Mouse (Mus musculus) hindbrain, embryonic 16.5 days (tissue): ENCODE results near the gene Gm17949. TPM values are rescaled to one million over a fixed set of nuclear protein-coding genes. Genes with fewer than 3 reads are reported as not detected.

Experiments
- ATAC-seq: fragments of 200-750 bp; cut with Nextera tagmentation; 2 replicates; pipeline ENCODE4 v1.8.0; 2017; ENCODE audit warnings: moderate TSS enrichment, moderate library complexity
- H3K27ac ChIP-seq: fragments of 300-500 bp; sonication (generic); 2 replicates; pipeline ENCODE4 v1.5.1; 2014; ENCODE audit warnings: low read depth, mild to moderate bottlenecking, control low read depth, low read length, moderate library complexity
- H3K27me3 ChIP-seq: fragments of 300-500 bp; sonication (generic); replicated peaks from 2 replicates; pipeline ENCODE4 v1.6.1; 2014; ENCODE audit warnings: low read length; ENCODE audit not compliant: control insufficient read depth, insufficient read depth
- H3K36me3 ChIP-seq: fragments of 300-500 bp; sonication (generic); 2 replicates; pipeline ENCODE4 v1.6.1; 2014; ENCODE audit warnings: mild to moderate bottlenecking, low read length, moderate library complexity, mixed read lengths; ENCODE audit not compliant: control insufficient read depth, insufficient read depth
- H3K4me1 ChIP-seq: fragments of 300-500 bp; sonication (generic); 2 replicates; pipeline ENCODE4 v1.6.1; 2014; ENCODE audit warnings: low read depth, low read length; ENCODE audit not compliant: control insufficient read depth, insufficient read depth
- H3K4me2 ChIP-seq: fragments of 300-500 bp; sonication (generic); 2 replicates; pipeline ENCODE4 v1.6.1; 2014; ENCODE audit warnings: mild to moderate bottlenecking, low read length, control low read depth, moderate library complexity
- H3K4me3 ChIP-seq: fragments of 300-500 bp; sonication (generic); 2 replicates; pipeline ENCODE4 v1.5.1; 2014; ENCODE audit warnings: mild to moderate bottlenecking, low read length, control low read depth, moderate library complexity
- H3K9ac ChIP-seq: fragments of 300-500 bp; sonication (generic); 2 replicates; pipeline ENCODE4 v1.6.1; 2014; ENCODE audit warnings: low read depth, mild to moderate bottlenecking, control low read depth, low read length, moderate library complexity
- H3K9me3 ChIP-seq: fragments of 300-500 bp; sonication (generic); 2 replicates; pipeline ENCODE4 v1.6.1; 2014; ENCODE audit warnings: mild to moderate bottlenecking, low read length, moderate library complexity; ENCODE audit not compliant: control insufficient read depth
- WGBS: fragments of 180-500 bp; shearing (Covaris S2); extraction: QIAGEN DNeasy Blood & Tissue Kit; methylation state at CpG from one replicate; pipeline ENCODE4 v1.1.7; 2014; 5-methylcytosine and 5-hydroxymethylcytosine counted together
- polyA plus RNA-seq: library from polyadenylated mRNA; unstranded; fragments of >200 nt; fragmentation: Nextera tagmentation; extraction: Ambion mirVana; gene quantifications from 2 replicates; pipeline ENCODE4 v1.2.1, GENCODE M21; 2015

The Gm17949 gene
- polyA plus RNA-seq, 1 experiment from 2014 or later, result 0.51 TPM

DNA sequence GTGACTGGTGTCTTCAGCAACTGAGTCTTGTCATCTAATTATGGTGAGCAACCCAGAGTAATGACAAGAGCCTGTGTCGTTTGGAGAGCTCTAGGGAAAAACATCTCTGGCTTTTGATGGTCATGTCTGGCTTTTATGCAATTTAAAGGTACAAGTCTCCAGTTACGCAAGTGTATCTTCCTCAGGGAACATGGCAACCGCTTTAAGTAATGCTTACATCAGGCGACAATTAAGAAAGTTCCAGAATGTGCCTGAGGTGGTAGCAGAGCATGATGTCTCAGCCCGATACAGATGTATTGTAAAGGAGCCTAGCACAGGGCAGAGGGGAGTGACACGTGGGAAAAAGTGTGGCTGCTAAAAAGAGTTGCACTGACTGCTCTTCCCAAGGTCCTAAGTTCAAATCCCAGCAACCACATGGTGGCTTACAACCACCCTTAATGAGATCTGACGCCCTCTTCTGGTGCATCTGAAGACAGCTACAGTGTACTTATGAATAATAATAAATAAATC is 22.3 kb upstream of the Gm17949 start:
- Histone ChIP-seq H3K4me1 (peaks cover 9% of the 10 kb centered on the region), H3K9ac (no peak overlapping the region), H3K4me2 (peak overlapping the region; percentile 56), H3K4me3 (peak overlapping the region; percentile 75), H3K36me3 (peaks cover 13% of the 10 kb centered on the region), H3K27me3 (no peaks in the 10 kb centered on the region), H3K9me3 (no peaks in the 10 kb centered on the region), H3K27ac (peak overlapping the region; percentile 88)
- WGBS, result 66% methylated on average over 7 of the region's 7 CpGs
- ATAC-seq, result no peak

- H3K27ac ChIP-seq, result peak overlapping the region; percentile 88
- peak overlapping the region; percentile 56 for H3K4me2 ChIP-seq
- H3K27me3 ChIP-seq, result no peaks in the 10 kb centered on the region
- peaks cover 16% of the 10 kb centered on the region for H3K36me3 ChIP-seq
- WGBS, result 2% methylated on average over 25 of the region's 25 CpGs
- peaks cover 9% of the 10 kb centered on the region for H3K4me1 ChIP-seq
- no peaks in the 10 kb centered on the region for H3K9me3 ChIP-seq
- ATAC-seq, result peak; percentile 95
- H3K4me3 ChIP-seq, result peak overlapping the region; percentile 75
- peak overlapping the region; percentile 83 for H3K9ac ChIP-seq
Observed at GRCm38 (mm10) chr17:56989467-56990114, 21.7 kb upstream of the Gm17949 start.

GRCm38 (mm10) chr17:56990115-56990746 is 21.0 kb upstream of the Gm17949 start, which contains the start of gene Clpp:
Gene Clpp, plus strand, starts transcription at chr17:56990305.
- H3K36me3 ChIP-seq, result peaks cover 22% of the 10 kb centered on the region
- H3K4me3 ChIP-seq, result peak within 1 kb of the TSS; percentile 75
- peaks cover 9% of the 10 kb centered on the region for H3K4me1 ChIP-seq
- H3K4me2 ChIP-seq, result peak within 1 kb of the TSS; percentile 56
- peak; percentile 98 for ATAC-seq
- H3K27me3 ChIP-seq, result no peaks in the 10 kb centered on the region
- H3K9me3 ChIP-seq, result no peaks in the 10 kb centered on the region
- WGBS, result under 1% methylated on average over 52 of the region's 52 CpGs
- H3K9ac ChIP-seq, result peak within 1 kb of the TSS; percentile 83
- peak within 1 kb of the TSS; percentile 88 for H3K27ac ChIP-seq

GRCm38 (mm10) chr17:56990966-56991365 is 20.3 kb upstream of the Gm17949 start:
- ATAC-seq, result no peak

DNA sequence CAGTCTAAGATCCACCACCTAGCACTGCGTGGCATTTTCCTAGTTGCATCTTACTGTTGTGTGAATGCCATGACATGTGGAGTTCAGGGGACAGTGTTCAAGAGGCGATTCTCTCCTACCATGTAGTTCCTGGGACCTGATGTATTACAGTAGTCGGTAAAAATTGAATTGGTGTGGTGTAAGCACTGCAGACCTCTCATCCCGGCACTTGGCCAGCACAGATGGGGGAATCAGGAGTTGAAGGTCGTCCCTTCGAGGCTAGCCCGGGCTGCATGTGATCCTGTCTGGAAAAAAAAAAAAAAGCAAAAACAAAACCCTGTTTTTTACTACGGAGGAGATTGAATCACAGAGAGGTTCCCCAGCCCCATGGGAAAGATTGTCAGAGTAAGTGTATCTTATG is 16.2 kb upstream of the Gm17949 start:
- 94% methylated on average over 8 of the region's 8 CpGs for WGBS
- Histone ChIP-seq H3K4me2 (no peak overlapping the region), H3K4me1 (peaks cover 20% of the 10 kb centered on the region), H3K9me3 (no peaks in the 10 kb centered on the region), H3K36me3 (peaks cover 41% of the 10 kb centered on the region), H3K27me3 (no peaks in the 10 kb centered on the region), H3K27ac (no peak overlapping the region), H3K4me3 (no peak overlapping the region), H3K9ac (no peak overlapping the region)
- ATAC-seq, result no peak

More at GRCm38 (mm10) chr17:56990966-56991365, 20.3 kb upstream of the Gm17949 start:
- no peaks in the 10 kb centered on the region for H3K27me3 ChIP-seq
- 77% methylated on average over 2 of the region's 2 CpGs for WGBS
- peaks cover 9% of the 10 kb centered on the region for H3K4me1 ChIP-seq
- H3K36me3 ChIP-seq, result peaks cover 29% of the 10 kb centered on the region
- peak overlapping the region; percentile 83 for H3K9ac ChIP-seq
- no peak overlapping the region for H3K27ac ChIP-seq
- no peaks in the 10 kb centered on the region for H3K9me3 ChIP-seq
- peak overlapping the region; percentile 56 for H3K4me2 ChIP-seq
- H3K4me3 ChIP-seq, result peak overlapping the region; percentile 75

- Histone ChIP-seq H3K9ac (no peak overlapping the region), H3K4me3 (no peak overlapping the region), H3K9me3 (no peaks in the 10 kb centered on the region), H3K27me3 (no peaks in the 10 kb centered on the region), H3K4me2 (peak overlapping the region; percentile 81), H3K4me1 (peaks cover 13% of the 10 kb centered on the region), H3K27ac (0 out of 2 replicates have a peak overlapping the region, but pooled peaks have one; percentile 90), H3K36me3 (peaks cover 45% of the 10 kb centered on the region)
- no peak for ATAC-seq
- 76% methylated on average over 2 of the region's 2 CpGs for WGBS
Observed at GRCm38 (mm10) chr17:56996506-56996905, 14.8 kb upstream of the Gm17949 start.

DNA sequence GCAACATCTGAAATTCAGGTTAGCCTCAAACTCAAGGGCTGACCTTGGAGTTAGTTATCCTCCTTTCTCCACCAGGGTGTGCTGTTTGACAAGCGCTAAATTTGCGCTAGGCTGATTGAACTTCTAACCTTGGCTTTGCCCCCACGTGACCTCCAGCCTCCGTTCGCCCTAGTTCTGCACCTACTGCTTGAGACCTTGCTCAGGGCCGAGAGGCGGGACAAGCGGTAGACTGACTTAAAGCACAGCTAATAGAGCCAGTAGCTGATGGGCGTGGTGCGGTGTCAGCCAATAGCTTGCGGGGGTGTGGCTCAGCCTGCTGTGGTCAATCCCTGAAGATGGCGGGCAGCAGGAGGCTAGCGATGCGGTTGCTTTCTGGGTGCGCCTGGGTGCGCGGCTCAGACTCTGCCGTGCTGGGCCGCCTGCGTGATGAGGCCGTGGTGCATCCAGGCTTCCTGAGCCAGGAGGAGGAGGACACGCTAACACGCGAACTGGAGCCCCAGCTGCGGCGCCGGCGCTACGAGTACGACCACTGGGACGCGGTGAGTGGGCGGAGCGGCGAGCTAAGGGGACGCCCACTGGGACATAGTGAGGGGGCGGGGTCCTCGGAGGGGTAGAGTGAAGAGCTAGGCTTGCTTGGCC is 14.1 kb upstream of the Gm17949 start, which contains the start of gene Alkbh7:
Gene Alkbh7 (plus strand): TSS at position 311 of the 639 bp plus-strand sequence.
- ATAC-seq, result peak; percentile 98
- H3K36me3 ChIP-seq, result peaks cover 47% of the 10 kb centered on the region

DNA sequence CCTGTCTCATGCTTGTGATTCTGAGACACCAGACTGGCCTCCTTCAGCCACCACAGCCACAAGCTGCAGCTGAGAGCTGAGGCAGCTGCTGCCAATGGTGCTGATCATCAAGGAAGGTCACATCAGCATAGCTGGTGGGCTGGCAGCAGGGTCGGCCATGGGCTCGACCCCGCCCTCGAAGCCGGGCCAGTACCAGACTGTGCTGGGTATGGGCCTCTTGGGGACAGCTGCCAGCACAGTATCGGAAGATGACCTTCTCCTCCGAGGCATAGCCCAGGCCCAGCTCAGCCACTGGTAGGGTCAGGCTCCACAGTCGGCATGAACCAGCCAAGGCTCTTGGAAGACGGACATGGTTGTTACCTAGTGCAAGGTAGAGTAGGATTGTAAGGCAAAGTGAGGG is 11.9 kb upstream of the Gm17949 start:
- Histone ChIP-seq H3K9me3 (no peaks in the 10 kb centered on the region), H3K4me3 (no peak overlapping the region), H3K36me3 (peaks cover 44% of the 10 kb centered on the region), H3K27ac (no peak overlapping the region), H3K9ac (no peak overlapping the region), H3K4me2 (no peak overlapping the region), H3K27me3 (no peaks in the 10 kb centered on the region), H3K4me1 (peaks cover 11% of the 10 kb centered on the region)
- no peak for ATAC-seq
- WGBS, result 89% methylated on average over 9 of the region's 9 CpGs

More for the DNA sequence above, 14.1 kb upstream of the Gm17949 start, which contains the start of gene Alkbh7:
- WGBS, result under 1% methylated on average over 38 of the region's 38 CpGs
- peak within 1 kb of the TSS; percentile 90 for H3K27ac ChIP-seq
- no peaks in the 10 kb centered on the region for H3K9me3 ChIP-seq
- H3K27me3 ChIP-seq, result no peaks in the 10 kb centered on the region
- H3K4me3 ChIP-seq, result peak within 1 kb of the TSS; percentile 84
- H3K4me1 ChIP-seq, result peaks cover 11% of the 10 kb centered on the region
- H3K4me2 ChIP-seq, result peak within 1 kb of the TSS; percentile 81
- peak within 1 kb of the TSS; percentile 86 for H3K9ac ChIP-seq
